Mouse (Mus musculus) neutrophil, adult 83 days (primary cell): ENCODE measurements around the gene Abcc9. TPM values are rescaled to one million over a fixed set of nuclear protein-coding genes. Genes with fewer than 3 reads are reported as not detected.

Source experiments
- total RNA-seq, 2 experiments: library from RNA; stranded (reverse); gene quantifications; one replicate each; pipeline ENCODE4 v1.2.4; 2023

The Abcc9 gene
- under 1 TPM; 0.11 to 0.31 TPM for total RNA-seq

DNA sequence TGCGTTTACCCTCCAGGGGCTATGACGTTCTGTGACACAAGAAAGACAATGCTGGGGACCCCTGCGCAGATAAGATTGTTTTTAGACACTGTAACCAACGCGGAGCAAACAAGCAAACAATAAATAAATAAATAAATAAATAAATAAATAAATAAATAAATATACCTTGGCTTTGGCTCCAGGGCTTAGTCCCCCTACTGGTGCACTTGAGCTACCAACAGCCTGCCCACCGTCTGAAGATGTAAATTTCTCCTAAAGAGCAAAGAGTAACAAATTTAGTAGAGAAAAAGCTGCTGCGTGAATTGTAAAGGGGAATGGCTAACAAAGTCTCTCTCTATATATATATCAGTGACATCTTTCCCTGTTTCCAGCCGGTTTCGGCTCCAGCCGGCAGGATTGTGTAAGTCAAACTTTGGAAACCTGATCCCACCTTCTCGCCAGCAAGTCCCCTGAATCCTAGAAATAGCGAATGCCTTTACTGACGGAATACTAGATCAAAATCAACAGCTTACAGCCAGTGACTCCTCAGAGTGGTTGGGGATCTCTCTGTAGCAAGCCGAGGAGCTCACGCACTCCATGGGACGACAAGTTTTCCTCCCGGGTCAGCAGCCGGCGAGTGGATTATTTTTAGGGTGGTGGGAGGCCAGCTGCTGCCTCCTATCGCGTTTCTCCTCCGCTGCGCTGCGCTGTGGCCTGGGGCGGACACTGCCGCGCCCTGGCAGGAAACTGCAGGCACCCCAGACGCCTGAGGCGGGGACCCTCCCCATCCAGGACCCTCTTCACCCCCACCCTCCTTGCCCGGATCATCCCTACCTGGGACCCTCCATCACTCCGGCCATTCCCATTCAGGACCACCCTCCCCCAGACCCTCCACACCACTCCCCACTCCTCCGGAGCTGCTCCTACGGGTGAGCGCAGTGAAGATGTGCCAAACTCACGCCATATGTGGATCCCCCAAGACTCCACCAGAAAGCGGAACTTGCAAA lies at the start of gene Abcc9:
Gene Abcc9 (minus strand): TSS at position 664 of the 986 bp plus-strand sequence.

DNA sequence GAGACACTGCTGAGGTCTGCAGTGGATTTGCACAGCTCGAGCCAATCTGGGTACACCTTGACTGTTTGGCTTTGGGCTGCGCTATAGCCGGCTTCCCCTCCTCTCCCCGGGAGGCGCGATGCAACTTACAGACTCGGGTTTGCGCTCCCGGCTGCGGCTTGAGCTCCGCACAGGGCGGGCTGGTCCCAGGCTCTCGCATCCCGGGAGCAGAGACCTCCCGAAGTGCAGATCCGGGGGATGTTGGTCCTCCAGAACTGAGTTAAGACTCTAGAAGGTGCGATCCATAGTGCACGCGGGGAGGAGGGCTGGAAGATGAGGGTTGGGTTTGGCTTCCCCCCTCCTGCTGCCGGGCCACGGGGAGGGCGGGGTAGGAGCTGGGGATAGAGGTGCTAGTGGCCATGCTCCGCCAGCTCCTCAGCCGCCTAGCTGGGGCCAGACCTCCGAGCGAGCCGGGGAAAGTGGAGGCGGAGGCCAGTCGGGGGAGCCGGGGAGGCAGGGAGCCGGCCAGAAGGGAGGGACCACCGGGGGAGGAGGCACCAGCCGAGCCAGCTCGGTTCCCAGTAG lies 131.0 kb downstream of the Abcc9 start, which contains the start of gene Kcnj8:
Gene Kcnj8 (minus strand): TSS at position 560 of the 564 bp plus-strand sequence.

Other genes with a start within 250 kb of the Abcc9 start
- gene Gys2, start 229.2 kb downstream of the Abcc9 start, total RNA-seq, result not detected
- gene Ldhb, start 194.4 kb downstream of the Abcc9 start, total RNA-seq, result 10 to 100 TPM; 25.2 to 30.6 TPM
- under 1 TPM; 0.18 to 0.24 TPM for gene Kcnj8, start 130.7 kb downstream of the Abcc9 start, total RNA-seq
- 10 to 100 TPM; 33.8 to 34.5 TPM for gene Cmas, start 54.4 kb upstream of the Abcc9 start, total RNA-seq
- under 1 TPM in 1 of 2 experiments, not detected in 1; 0.24 TPM for gene Sult6b2, start 102.2 kb upstream of the Abcc9 start, total RNA-seq